Mouse (Mus musculus) activated CD4-positive, CD25-positive, alpha-beta regulatory T cell, adult 4 months (primary cell): Measurements from ENCODE around the gene Trank1. TPM values are rescaled to one million over a fixed set of nuclear protein-coding genes. Genes with fewer than 3 reads are reported as not detected.

Experiments
- ATAC-seq: one replicate; pipeline ENCODE4 v1.8.0; 2017
- polyA plus RNA-seq, 2 experiments: library from polyadenylated mRNA; unstranded; fragments of 100-300 nt; shearing (Covaris generic); gene quantifications; one replicate each; pipeline ENCODE4 v1.2.1; 2017

The Trank1 gene
- polyA plus RNA-seq, 2 experiments from 2014 or later: 0.45 TPM; not detected in 1

DNA sequence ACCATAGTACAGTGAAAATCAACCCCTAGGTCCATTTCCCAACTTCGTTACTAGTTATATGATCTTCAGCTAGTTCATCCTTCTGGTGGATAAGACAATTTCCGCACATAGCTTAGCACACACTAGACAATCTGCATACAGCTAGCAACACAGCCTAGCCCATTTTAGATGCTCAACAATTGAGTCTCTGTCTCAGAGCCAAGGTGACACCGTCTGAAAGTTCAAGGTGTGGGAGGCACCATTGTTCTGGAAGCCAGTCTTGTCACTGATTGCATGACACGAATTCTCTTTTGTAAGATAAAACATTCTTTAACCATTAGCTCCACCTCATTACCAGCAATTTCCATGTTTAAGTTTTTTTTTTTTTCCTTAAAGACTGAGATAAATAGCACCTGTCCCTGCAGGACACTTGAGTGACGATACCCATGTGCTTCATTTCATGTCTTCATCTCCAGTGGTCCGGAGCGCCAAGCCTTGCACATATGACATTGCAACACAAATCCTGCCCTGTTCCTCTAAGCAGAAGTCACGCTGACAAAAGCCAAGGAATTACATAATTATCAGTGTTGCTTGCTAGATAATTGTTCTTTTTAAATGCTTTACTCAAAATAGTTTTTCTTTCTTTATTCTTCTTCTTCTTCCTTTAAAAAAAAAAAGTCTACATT, 117.3 kb downstream of the Trank1 start:
- ATAC-seq: no peak

DNA sequence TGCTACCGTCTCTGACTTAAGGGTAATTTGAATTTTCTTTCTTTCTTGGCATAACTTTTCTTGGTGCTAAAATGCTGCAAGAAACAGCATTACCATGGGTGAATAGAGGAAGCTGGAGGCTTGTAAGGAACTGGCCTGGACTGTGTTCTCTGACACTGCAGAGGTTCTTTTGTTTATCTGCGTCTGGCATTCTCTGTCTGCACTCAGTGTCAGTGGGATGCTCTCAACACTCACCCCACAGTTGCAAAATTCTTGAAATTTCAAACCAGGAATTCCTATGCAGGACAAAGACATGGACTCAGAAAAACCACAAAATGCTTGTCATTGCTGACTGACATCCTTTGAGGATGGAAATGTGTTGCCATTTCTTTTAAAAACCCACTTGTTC, 117.8 kb downstream of the Trank1 start:
- ATAC-seq: no peak

DNA sequence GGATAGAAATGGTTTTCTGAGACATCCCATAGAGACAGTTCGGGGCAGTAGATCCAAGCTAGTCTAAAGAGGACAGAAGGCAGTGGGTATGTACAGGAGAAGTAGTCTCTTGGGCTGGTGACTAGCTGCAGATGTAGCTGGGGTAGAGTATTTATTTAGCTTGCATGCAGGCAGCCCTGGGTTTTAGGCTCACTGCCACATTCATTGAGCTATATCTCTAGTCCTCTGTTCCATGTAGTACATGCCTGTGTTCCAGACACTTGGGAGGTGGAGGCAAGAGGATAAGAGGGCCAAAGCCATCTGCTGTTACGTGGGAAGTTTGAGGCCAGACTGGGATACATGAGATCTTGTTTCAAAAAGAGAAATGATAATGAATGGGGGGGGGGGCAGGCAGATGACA, 123.9 kb downstream of the Trank1 start:
- ATAC-seq: no peak

DNA sequence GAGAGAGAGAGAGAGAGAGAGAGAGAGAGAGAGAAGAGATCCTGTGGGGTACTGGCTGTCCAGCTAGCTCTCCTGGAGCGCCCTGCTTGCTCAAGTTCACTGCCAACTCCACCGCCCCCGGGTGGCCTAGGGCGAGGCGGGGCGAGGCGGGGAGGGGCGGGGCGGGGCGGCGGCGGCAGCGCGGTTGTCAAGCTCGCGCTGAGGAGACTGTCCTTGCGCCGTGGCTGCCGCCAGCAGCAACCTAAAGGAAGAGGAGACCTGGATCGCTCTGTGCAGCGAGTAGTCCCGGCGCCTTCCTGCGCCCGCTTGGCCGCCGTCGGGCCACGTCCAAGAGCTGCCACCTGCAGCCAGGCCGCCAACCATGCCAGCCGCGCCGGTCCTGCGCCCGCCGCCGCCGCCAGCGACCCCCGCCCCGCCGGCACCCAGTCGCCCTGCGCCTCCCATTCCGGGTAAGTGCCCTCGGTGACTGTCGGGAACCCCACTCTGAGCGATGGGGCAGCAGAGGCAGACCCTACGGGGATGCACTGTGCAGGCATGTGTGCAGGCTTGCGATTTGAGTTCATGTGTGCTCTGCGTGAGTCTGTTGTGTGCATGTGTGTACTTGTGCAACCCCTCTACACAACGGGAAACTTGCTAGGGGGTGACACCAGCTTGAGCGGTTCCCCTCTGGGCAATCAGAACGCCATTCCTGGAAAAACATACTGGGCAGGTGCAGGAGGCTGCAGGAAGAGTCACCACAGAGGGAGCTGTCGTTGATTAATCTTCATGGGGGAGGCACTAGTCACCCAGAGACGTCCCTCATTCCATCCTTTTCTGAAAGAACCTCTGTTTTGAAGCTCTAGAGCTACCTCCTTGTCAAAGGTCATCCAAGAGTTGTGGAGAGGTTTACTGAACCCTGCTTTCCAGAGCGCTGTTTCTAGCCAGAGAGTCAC, 127.6 kb downstream of the Trank1 start, which contains the start of gene Dclk3:
Gene Dclk3 (plus strand): TSS at position 178 of the 932 bp plus-strand sequence.
- ATAC-seq: no peak

DNA sequence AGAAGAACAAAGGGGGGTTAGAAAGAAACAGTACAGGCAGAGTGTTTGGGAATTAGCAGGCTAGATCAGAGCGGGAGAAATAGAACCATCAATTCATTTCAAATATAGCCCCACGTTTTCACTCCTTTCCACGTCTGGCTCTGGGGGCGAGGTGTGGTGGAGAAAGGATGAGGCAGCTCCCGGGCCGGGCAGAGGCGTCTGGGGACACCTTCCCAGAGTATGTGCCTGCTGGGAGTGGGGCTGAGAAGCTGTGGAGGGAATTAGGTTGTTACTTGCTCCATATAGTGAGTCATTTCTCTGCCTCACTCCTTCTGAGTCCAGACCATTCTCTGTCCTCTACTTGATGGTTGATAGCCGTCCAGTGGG, 128.3 kb downstream of the Trank1 start:
- ATAC-seq: no peak

DNA sequence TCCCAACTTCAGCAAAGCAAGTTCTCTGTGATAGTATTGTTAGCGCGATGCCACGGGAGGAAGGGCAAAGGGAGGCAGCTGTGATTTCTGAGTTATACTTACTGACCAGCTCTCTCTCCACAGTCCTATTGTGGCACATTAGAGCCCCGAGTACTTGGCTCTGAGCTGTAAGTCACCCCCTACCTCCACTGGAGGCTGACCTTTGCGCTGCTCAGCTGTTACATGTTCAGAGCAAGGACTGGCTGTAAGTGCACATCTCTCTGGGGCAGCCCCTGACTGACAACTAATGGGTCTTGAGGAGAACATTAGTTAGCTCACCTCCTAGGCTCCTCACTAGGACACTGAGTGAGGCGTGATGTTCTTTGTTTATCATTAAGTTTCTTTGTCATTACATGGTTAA, 128.9 kb downstream of the Trank1 start:
- ATAC-seq: no peak

DNA sequence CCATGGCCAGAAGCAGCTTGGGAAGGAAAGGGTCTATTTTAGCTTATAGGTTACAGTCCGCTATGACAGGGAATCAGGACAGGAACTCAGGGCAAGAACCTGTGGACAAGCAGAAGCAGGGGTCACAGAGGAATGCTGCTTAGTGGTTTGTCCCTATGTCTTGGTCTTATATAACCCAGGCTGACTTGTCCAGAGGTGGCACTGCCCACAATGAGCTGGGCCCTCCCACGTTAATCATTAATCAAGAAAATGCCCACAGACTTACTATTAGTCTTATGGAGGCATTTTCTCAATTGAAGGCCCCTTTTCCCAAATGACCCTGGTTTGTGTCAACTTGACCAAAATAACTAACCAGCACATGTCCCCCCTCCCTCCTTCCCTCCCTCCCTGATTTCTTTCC, 129.6 kb downstream of the Trank1 start:
- no peak for ATAC-seq

Other genes with a start within 250 kb of the Trank1 start
- gene Lrrfip2, start 194.1 kb upstream of the Trank1 start, polyA plus RNA-seq: 10 to 100 TPM in 1 of 2 experiments, 1 to 10 TPM in 1; 8.3 to 12.2 TPM
- gene Mlh1, start 39.9 kb upstream of the Trank1 start, polyA plus RNA-seq: 10 to 100 TPM; 11.7 to 12.6 TPM
- 1 to 10 TPM; 6.6 to 9.3 TPM for gene Epm2aip1, start 39.8 kb upstream of the Trank1 start, polyA plus RNA-seq
- gene Dclk3, start 127.3 kb downstream of the Trank1 start, polyA plus RNA-seq: not detected